Mouse (Mus musculus): ENCODE data around the gene Trpm2. TPM values are rescaled to one million over a fixed set of nuclear protein-coding genes. Genes with fewer than 3 reads are reported as not detected.

Gene Trpm2
- polyA plus RNA-seq, 1 experiment from 2014 or later: 1.4 TPM

DNA sequence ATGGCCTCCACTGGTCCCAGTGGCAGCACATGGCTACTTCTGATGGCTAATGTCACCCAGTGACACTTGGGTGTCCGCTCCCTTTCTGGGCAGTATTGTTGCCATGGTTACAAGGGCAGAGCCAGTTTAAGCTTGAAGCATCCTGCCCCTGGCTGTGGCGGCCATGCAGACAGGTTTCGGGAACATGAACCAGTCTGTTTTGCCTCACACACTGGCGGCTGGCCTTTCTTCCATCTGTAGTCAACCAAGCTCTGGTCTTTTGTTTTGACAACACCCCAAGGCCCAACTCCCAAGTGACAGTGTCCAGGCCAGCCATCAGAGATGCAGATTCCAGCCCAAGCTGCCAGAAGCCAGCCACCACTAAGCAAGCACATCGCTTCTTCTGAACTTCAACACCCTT lies 74.8 kb downstream of the Trpm2 start:
- no peak overlapping the region for H3K4me3 ChIP-seq
- H3K9me3 ChIP-seq (replicated peaks): no peaks in the 10 kb centered on the region
- WGBS: 69% methylated on average over 5 of the region's 5 CpGs
- no peaks in the 10 kb centered on the region for H3K27me3 ChIP-seq
- no peak overlapping the region for H3K9ac ChIP-seq
- no peaks in the 10 kb centered on the region for H3K36me3 ChIP-seq
- H3K27ac ChIP-seq: no peak overlapping the region
- no peaks in the 10 kb centered on the region for H3K4me1 ChIP-seq
- H3K4me2 ChIP-seq (replicated peaks): no peak overlapping the region
- ATAC-seq (ENCODE audit: low FRiP score): no peak

DNA sequence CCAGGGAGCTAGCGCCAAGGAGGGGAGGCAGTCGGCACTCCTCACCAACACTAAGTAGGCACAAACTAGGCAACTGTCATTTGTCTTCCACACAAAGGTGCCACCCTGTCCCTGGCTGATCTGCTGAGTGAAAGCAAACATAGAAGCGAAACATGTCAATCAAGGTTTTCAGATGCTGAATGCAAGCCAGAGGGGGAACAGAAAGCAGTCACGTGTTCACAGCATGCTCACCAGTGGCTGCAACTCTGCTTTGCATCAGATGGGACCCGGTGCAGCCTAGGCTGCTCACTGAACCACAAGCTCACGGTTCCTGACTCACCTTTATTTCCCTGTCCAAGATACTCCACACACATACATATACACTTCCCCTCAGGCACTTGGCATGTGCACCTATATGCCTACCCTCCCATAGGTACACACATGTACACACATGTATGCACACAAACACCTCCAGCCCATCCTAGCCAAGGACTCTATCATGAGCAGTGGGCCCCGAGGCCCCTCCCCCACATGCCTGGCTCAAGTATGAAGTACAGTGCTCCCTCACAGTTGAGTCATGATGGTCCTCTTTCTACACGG lies 79.3 kb downstream of the Trpm2 start:
- Histone ChIP-seq H3K27me3 (no peaks in the 10 kb centered on the region), H3K4me2 (replicated peaks) (no peak overlapping the region), H3K9ac (no peak overlapping the region), H3K9me3 (replicated peaks) (no peaks in the 10 kb centered on the region; the same call in 1 of the 2 replicates), H3K36me3 (no peaks in the 10 kb centered on the region), H3K4me3 (no peak overlapping the region), H3K4me1 (no peaks in the 10 kb centered on the region), H3K27ac (no peak overlapping the region)
- 82% methylated on average over 8 of the region's 8 CpGs for whole genome bisulfite sequencing
- ATAC-seq (ENCODE audit: low FRiP score): no peak

DNA sequence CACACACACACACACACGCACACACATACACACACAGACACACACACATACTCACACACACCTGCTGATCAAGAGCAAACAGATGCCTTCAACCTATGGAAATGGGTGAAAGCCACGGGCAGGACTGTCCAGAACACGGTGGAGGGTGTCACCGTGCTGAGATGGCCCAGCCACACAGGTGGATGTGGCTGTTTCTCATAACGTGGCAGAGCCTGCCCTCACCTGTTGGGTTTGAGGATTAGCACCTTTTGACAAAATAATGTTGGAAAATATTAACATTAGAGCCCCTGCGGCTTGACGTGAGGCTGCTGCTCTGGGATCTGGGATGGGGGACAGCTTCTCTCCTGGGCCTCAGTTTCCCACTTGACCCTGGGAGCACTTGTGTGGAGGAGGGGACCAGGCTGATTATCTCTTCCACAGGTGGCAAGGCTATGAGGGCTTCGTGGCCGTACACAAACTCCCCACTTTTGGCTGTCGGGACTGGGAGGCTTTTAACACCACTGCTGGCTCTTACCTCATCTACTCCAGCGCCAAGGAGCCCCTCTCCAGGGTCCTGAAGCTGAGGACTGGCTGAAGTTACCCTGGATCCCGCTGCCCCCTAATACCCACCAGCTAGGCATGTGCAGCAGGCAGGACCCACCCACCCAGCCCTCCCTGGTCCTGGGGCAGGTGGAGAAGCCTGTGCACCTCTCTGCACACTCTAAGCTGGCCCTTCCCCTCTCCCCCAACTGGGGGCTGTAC lies 84.2 kb downstream of the Trpm2 start:
- no peak overlapping the region for H3K9ac ChIP-seq
- H3K27me3 ChIP-seq: no peaks in the 10 kb centered on the region
- 57% methylated on average over 12 of the region's 12 CpGs for WGBS
- no peak overlapping the region for H3K4me2 ChIP-seq (replicated peaks)
- no peaks in the 10 kb centered on the region; the same call in 1 of the 2 replicates for H3K9me3 ChIP-seq (replicated peaks)
- H3K4me1 ChIP-seq: no peaks in the 10 kb centered on the region
- H3K36me3 ChIP-seq: no peaks in the 10 kb centered on the region
- H3K4me3 ChIP-seq: no peak overlapping the region
- H3K27ac ChIP-seq: no peak overlapping the region
- ATAC-seq (ENCODE audit: low FRiP score): no peak

DNA sequence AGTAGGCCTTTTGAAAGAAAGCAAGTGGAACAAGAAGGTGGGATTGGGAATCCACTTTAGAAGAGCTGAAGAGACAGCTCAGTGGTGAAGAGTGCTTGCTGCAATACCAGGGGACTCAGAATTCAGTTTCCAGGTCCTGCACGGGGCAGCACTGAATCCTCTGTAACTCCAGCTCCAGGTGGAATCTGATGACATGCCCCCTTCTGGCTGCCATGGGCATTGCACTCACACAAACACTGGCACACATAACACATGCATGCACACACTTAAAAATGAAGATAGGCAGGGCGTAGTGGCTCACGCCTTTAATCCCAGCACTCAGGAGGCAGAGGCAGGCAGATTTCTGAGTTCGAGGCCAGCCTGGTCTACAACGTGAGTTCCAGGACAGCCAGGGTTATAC lies 87.8 kb downstream of the Trpm2 start:
- Histone ChIP-seq H3K4me2 (replicated peaks) (no peak overlapping the region), H3K27ac (no peak overlapping the region), H3K4me1 (no peaks in the 10 kb centered on the region), H3K9me3 (replicated peaks) (no peaks in the 10 kb centered on the region), H3K27me3 (no peaks in the 10 kb centered on the region), H3K36me3 (no peaks in the 10 kb centered on the region), H3K4me3 (no peak overlapping the region), H3K9ac (no peak overlapping the region)
- ATAC-seq (ENCODE audit: low FRiP score): no peak
- 85% methylated on average over 5 of the region's 5 CpGs for WGBS

DNA sequence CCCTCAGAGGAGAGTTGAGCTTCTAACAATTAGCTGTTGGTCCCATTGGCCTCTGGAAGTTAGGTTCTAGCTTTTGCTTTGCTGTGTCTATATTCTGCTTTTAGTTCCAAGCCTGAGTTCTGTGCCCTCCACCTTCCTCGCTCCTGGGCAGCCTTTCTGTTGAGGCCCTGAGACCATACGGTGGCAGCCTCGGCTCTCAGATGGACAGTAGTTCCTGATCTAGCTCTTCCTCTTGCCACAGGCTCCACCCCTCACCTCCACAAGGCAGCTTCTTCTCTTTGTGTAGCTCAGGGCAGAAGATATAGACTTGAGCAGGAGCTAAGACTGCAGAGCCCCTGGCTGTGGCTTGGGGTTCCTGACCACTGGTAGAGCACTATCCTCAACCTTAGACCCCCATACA lies 90.1 kb downstream of the Trpm2 start:
- Histone ChIP-seq H3K27me3 (no peaks in the 10 kb centered on the region), H3K9ac (no peak overlapping the region), H3K36me3 (no peaks in the 10 kb centered on the region), H3K4me3 (no peak overlapping the region), H3K4me1 (no peaks in the 10 kb centered on the region), H3K9me3 (replicated peaks) (no peaks in the 10 kb centered on the region), H3K4me2 (replicated peaks) (no peak overlapping the region), H3K27ac (no peak overlapping the region)
- no peak for ATAC-seq (ENCODE audit: low FRiP score)
- 80% methylated on average over 3 of the region's 3 CpGs for WGBS

DNA sequence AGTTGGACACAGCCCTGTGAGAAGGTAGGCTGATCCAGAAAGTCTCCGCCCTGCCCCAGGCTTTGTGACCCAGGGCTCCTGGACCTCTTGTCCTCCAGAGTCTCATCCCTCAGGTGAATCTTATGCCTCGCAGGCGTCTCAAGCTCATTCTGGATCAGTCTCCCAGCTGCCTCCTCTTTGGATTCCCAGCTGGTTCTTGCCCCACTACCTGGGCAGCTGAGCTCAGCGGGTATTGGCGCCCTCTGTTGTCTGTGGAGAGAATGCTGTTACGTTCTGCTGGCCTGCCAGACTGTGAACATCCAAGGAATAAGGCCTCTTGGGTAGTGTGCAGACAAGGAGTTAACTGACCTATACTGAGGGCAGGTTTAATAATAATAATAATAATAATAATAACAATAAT lies 91.4 kb downstream of the Trpm2 start:
- no peak overlapping the region for H3K27ac ChIP-seq
- no peaks in the 10 kb centered on the region for H3K27me3 ChIP-seq
- H3K4me3 ChIP-seq: no peak overlapping the region
- H3K36me3 ChIP-seq: no peaks in the 10 kb centered on the region
- H3K4me1 ChIP-seq: no peaks in the 10 kb centered on the region
- no peak overlapping the region for H3K9ac ChIP-seq
- H3K9me3 ChIP-seq (replicated peaks): no peaks in the 10 kb centered on the region
- H3K4me2 ChIP-seq (replicated peaks): no peak overlapping the region
- 65% methylated on average over 6 of the region's 6 CpGs for WGBS
- ATAC-seq (ENCODE audit: low FRiP score): no peak

DNA sequence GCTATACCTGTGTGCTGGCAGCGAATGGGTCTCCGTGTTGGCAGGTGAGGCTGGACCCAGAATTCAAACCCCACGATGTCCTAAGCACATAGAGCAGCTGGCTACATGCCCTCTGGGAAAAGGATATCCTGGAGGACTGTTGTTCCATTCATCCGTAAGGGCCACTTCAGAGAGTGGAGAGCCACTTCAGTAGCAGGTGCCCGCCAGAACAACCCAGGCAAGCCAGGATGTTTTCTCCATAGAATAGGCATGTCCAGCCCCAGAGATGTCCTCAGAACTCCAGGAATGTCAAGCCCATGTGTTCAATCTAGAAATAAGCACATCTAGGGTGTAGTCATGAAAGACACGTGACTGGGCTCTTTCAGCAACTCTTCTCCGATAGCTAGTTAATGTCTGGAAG lies 100.7 kb downstream of the Trpm2 start:
- Histone ChIP-seq H3K4me3 (no peak overlapping the region), H3K27me3 (no peaks in the 10 kb centered on the region), H3K4me2 (replicated peaks) (no peak overlapping the region), H3K9ac (no peak overlapping the region), H3K9me3 (replicated peaks) (no peaks in the 10 kb centered on the region), H3K36me3 (no peaks in the 10 kb centered on the region), H3K27ac (no peak overlapping the region), H3K4me1 (no peaks in the 10 kb centered on the region)
- 92% methylated on average over 7 of the region's 7 CpGs for WGBS
- no peak for ATAC-seq (ENCODE audit: low FRiP score)

DNA sequence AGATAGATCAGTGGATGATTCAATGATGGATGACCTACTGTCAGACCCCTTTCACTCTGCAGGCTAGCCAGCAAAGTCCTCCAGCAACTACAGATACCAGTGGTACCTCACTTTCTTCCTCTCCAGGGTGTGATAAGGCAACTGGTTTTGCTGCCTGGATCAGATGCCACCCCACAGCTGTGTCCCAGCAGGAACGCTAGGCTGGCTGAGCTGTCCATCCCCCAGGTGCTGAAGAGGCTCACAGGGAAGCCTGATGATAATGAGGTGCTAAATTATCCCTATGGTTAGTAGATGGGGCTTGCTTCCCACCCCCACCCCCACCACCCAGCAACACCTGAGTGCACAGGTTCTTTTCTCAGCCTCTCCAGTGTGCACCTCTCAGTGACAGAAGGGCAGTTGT lies 102.8 kb downstream of the Trpm2 start:
- Histone ChIP-seq H3K27me3 (no peaks in the 10 kb centered on the region), H3K9me3 (replicated peaks) (no peaks in the 10 kb centered on the region), H3K9ac (no peak overlapping the region), H3K27ac (no peak overlapping the region), H3K4me2 (replicated peaks) (no peak overlapping the region), H3K4me1 (no peaks in the 10 kb centered on the region), H3K4me3 (no peak overlapping the region), H3K36me3 (no peaks in the 10 kb centered on the region)
- 33% methylated on average over 1 of the region's 1 CpGs for WGBS
- ATAC-seq (ENCODE audit: low FRiP score): no peak

DNA sequence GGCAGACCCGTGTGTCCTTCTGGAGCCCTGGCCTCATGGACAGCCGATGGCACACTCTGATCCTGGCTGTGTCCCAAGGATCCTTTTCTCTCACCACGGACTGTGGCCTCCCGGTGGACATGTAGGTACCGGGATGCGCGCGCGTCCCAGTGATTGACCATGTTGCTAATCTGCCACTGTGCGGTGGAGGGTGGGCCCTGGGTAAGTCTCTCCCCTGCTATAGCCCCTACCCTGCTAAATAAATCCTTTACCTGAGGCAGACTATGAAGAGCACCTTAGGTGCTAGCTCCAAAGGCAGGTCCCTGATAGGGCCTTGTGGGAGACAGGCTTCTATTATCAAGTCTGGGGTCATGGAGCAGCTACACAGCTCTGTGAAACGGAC lies 105.6 kb downstream of the Trpm2 start:
- WGBS: 34% methylated on average over 11 of the region's 11 CpGs

DNA sequence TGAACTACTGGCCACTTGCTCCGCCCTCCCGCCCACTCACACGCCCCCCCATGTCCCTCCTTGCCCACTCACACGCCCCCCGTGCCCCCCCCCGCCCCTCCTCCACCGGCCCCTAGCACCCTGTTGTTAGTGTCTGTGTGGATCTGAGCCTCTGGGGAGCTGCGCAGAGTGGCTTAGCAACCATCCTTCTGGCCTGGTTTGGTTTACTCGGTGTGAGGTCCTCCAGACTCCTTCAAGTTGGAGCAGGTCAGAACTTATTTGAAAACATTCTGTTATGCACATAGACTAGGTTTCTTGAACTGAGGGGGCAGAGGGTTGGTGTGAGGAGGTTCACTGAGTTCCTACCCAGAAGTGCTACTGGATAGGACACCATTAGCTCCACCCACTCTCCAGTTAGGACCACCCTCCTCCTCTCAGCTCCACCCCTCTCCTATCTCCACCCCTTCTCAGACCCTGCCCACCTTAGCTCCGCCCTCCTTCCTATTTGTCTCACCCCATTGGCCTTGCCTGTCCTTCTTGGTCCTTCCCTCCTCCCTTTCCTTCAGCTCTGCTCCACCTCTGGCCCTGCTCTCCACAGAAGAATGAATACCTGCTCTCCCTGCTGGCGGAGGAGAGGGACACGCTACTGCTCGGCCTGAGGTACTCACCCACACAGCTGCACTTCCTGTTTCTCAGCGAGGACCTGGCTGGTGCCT lies 106.1 kb downstream of the Trpm2 start:
- Histone ChIP-seq H3K27ac (no peak overlapping the region), H3K4me1 (no peaks in the 10 kb centered on the region), H3K9ac (no peak overlapping the region), H3K4me2 (replicated peaks) (peak overlapping the region; percentile 37), H3K27me3 (no peaks in the 10 kb centered on the region), H3K36me3 (no peaks in the 10 kb centered on the region), H3K9me3 (replicated peaks) (no peaks in the 10 kb centered on the region), H3K4me3 (peak overlapping the region; percentile 5; the same call in 1 of the 2 replicates)
- WGBS: 40% methylated on average over 14 of the region's 14 CpGs
- ATAC-seq (ENCODE audit: low FRiP score): peak; percentile 58

More for the DNA sequence above, 105.6 kb downstream of the Trpm2 start:
- no peak for ATAC-seq (ENCODE audit: low FRiP score)
- Histone ChIP-seq H3K36me3 (no peaks in the 10 kb centered on the region), H3K9ac (no peak overlapping the region), H3K27ac (no peak overlapping the region), H3K4me1 (no peaks in the 10 kb centered on the region), H3K4me3 (peak overlapping the region; percentile 5; the same call in 1 of the 2 replicates), H3K27me3 (no peaks in the 10 kb centered on the region), H3K4me2 (replicated peaks) (peak overlapping the region; percentile 37), H3K9me3 (replicated peaks) (no peaks in the 10 kb centered on the region)

DNA sequence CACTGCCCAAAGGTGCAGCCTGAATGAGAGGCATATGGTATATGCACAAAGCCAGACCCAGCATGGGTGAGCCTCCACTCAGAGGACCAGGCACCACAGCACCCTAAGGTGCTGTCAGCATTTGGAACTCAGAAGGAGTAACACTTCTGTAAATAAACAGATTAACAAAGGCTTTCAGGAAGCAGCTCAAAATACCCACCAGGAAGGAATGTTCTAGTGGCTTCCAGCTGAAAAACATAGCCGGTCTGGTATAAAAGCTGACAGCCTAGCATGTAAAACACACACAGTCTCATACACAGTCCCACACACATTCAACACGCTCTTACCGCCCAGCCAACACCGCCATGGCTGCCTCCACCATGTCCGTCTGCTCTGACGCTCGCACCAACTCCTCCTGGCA lies 108.7 kb downstream of the Trpm2 start, which contains the start of gene Gm3285:
Gene Gm3285, plus strand, starts transcription at position 301 of the 400 bp plus-strand sequence.
- Histone ChIP-seq H3K4me1 (no peaks in the 10 kb centered on the region), H3K4me3 (no peak within 1 kb of the TSS), H3K9ac (no peak within 1 kb of the TSS), H3K9me3 (replicated peaks) (no peaks in the 10 kb centered on the region; the same call in 1 of the 2 replicates), H3K27me3 (no peaks in the 10 kb centered on the region), H3K36me3 (no peaks in the 10 kb centered on the region), H3K27ac (no peak within 1 kb of the TSS), H3K4me2 (replicated peaks) (no peak within 1 kb of the TSS)
- ATAC-seq (ENCODE audit: low FRiP score): no peak
- WGBS: 43% methylated on average over 7 of the region's 7 CpGs

All from hindbrain, embryonic 12.5 days (tissue).